Mouse (Mus musculus) cerebellum, adult 9-10 months (tissue): ENCODE data around the gene Gnai2.

Experiments used
- DNase-seq: peaks from one replicate; pipeline ENCODE4 v3.0.0; 2022

Gnai2 gene

GRCm38 (mm10) chr9:107635279-107636028 is at the start of gene Gnai2:
Gnai2 (minus strand) TSS chr9:107635367.
- DNase-seq: peak; percentile 95

GRCm38 (mm10) chr9:107682405-107682804 is 47.2 kb upstream of the Gnai2 start:
- DNase-seq: no peak

DNA sequence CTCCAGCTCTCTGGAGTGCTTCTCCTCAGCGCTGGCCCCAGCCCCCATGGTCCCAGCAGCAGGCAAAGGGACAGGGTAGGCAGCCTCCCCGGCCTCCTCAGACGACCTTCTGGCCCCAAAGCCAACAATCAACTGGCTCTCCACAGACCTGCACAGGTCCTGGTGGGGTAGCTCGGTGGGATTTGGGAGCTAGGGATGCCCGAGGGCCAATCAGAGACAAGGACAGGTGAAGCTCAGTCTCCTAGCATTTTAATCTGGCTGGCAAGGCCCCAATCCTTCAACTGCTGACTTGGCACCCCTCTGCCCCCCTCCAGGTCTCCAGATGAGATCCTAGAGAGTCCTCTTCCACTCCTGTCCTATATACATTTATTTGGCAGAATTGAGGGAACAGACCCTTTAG is 44.3 kb upstream of the Gnai2 start, which contains the start of gene Gnat1:
Gnat1 (minus strand) TSS at position 212 of the 400 bp plus-strand sequence.
- no peak for DNase-seq

DNA sequence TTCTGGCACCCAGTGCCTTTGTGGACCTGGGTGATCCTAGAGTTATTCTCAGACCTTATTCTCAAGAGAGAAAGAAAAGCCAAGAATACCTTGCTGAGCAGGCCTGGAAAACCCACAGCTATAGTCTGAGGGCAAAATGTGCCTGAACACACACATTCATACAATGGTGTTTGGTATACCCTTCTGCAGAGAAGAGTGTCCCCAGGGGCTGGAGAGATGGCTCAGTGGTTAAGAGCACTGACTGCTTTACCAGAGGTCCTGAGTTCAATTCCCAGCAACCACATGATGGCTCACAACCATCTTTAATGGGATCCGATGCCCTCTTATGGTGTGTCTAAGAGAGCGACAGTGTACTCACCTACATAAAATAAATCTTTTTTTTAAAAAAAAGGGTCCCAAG is 43.7 kb upstream of the Gnai2 start:
- DNase-seq: no peak

- peak; percentile 88 for DNase-seq
These were observed 42.8 kb upstream of the Gnai2 start for GRCm38 (mm10) chr9:107677819-107678526.

GRCm38 (mm10) chr9:107677091-107677784 is 42.1 kb upstream of the Gnai2 start:
- peak; percentile 71 for DNase-seq

DNA sequence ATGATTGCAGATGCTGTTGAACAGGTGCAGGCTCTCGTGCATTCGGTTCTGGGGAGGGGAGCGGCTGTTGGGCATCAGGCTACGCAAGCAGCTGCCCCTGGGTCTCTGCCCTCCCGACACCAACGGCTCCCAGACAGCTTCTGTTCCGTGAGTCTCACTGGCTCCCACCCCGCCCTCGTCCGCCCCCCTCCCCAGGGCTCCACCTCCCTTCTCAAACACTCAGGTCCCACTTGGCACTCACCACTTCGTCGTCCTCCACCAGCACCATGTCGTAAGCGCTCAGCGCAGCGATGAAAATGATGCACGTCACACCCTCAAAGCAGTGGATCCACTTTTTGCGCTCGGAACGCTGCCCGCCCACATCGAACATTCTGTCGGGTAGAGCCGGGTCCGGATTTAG is 41.1 kb upstream of the Gnai2 start:
- DNase-seq: no peak

GRCm38 (mm10) chr9:107675671-107676301 is 40.6 kb upstream of the Gnai2 start:
- DNase-seq: no peak

GRCm38 (mm10) chr9:107674609-107675429 is 39.7 kb upstream of the Gnai2 start:
- DNase-seq: no peak

DNA sequence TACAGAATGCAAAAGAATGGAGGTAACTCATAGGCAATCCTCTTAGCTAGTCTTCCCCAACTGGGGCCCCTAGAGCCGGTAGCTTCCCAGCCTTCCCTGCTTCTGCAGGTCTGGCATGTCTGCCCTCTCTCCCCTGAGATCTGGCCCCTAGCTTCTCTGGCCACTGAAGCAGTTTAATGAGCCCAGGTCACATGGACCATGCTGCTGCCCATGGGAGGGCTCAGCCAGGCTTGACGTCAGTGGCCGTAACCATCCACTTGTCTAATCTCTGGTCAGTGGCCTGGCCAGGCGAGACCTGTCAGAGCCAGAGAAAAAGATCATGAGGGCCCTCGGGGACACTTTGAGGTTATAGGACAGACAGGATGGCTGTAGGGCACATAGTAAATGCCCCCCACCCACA is 35.1 kb upstream of the Gnai2 start:
- no peak for DNase-seq

GRCm38 (mm10) chr9:107669480-107669945 is 34.3 kb upstream of the Gnai2 start, which contains the start of gene Slc38a3:
Slc38a3 (minus strand) TSS chr9:107669530.
- DNase-seq: no peak

- DNase-seq: no peak
These were observed 33.7 kb upstream of the Gnai2 start for GRCm38 (mm10) chr9:107668916-107669315.

GRCm38 (mm10) chr9:107668011-107668410 is 32.8 kb upstream of the Gnai2 start:
- DNase-seq: no peak

- DNase-seq: no peak
These were observed 32.1 kb upstream of the Gnai2 start for GRCm38 (mm10) chr9:107667219-107667618.

DNA sequence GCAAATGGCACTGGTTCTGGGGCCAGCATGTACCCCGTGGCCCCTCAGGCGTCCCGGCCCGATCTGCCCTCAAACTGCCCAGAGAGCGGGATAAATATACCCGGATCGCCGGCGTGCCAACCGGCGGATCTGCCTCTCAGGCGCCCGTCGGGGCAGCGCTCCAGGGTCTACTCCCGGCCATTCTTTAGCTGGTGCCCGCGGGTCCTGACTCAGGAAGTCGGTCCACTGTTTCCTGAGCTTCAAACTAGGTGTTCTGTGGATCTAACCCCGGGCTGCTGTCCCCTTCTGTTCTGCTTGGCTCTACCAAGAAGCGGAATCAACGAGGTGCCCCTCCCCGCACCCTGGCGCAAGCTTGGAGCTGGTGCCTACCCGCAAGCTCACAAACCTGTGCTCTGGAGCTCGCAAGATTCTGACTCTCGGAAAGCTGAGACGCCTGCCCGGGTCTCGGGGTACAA is 31.6 kb upstream of the Gnai2 start:
- no peak for DNase-seq

- no peak for DNase-seq
These were observed 30.1 kb upstream of the Gnai2 start for GRCm38 (mm10) chr9:107665308-107665707.

DNA sequence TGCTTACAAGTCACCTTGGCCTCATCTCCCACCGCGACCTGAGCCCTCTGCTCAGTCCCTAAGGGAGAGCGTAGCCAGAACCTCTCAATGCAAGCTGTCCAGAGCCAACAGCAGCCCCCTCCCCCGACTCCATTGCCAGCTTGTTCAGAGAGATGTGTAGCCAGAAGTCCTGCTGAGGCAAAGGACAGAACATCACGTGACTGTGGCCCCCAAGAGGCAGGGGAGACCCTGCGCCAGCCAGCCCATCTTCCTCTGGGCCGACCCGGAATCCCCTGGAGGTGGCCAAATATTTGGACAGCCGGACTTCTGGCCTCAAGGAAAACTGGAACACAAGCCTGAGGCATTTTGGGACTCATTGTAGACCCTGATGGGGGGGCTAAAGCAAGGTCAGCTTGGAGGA is 28.4 kb upstream of the Gnai2 start:
- DNase-seq: no peak

- DNase-seq: no peak
These were observed 27.2 kb upstream of the Gnai2 start for GRCm38 (mm10) chr9:107662342-107662741.

DNA sequence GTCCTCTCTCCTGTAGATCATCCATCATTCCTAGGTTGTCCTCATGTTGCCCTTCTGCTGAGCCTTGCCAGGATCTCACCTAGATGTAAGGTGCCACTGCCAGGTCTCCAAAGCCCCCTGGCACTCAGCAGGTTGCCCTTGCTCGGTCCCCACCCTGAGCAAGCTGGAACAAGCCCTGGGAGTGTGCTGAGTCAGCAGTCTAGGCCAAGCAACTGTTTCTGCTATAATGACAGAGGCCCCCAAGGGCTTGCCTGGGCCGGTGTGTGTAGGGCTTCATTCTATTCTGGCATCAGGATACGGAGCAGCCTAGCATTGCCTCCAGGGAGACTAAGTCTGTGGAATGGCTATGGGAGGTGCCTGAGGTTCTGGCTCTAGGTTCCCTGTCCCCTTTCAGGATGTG is 25.6 kb upstream of the Gnai2 start:
- DNase-seq: no peak

GRCm38 (mm10) chr9:107659961-107660360 is 24.8 kb upstream of the Gnai2 start:
- DNase-seq: no peak

GRCm38 (mm10) chr9:107659551-107659950 is 24.4 kb upstream of the Gnai2 start:
- no peak for DNase-seq

GRCm38 (mm10) chr9:107658096-107658495 is 22.9 kb upstream of the Gnai2 start:
- DNase-seq: no peak
